Mouse (Mus musculus): ENCODE results near the gene Elk3.

Elk3 gene

DNA sequence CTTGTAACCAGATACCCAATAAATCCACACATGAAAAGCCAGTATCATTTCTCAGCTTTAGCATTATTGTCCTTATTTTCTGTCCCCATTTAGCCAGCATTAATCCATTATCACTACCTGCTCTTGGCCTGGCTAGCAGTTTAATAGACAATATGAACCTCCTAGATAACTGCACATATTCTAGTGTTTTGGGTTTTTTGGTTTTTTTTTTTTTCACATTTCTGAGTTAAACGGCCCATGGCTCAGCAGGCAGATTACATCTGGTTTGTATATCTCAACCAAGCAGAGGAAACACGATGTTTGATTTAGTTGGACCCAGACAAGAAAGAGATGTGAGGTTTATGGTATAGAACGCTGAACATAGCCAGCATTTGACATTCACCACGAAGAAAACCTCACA, 41.2 kb downstream of the Elk3 start:
- DNase-seq (ENCODE audit: low spot score in 2 of 2) = no peak

DNA sequence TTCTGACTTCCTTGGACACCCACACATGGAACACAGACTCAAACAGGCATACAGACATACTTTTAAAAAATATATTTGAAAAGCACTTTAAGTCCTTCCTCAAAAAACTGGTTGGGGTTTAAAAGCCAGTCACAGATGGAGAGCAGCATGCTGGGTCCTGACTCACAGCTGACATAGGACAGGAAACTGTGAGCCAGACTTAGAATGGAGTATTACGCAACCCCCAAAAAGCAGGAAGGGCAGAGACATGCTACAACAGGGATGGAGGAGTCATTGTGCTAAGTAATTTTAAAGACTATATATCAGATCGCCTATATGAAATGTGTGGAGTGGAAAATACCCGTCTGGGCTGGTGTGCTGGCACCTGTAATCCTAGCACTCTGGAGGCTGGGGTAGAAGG, 42.6 kb downstream of the Elk3 start:
- DNase-seq (ENCODE audit: low spot score in 2 of 2) = no peak

DNA sequence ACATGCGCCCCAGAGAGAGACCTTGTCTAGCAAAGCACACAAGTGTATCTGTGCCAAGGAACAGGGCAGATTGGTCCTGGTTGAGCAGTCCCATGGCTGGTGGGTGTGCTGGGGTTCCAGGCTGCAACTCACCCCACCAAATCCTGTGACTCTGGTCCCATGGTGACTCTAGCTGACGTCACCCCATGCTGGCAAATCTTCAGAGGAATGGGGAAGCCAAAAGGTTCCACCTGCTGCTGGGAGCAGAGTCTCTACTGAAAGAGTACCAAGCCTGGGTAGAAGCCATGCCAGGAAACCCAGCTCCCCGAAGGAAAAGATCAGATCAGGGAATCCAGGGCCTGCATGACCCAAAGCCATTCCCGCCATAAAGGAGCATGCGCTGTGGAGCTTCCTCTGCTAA, 43.4 kb downstream of the Elk3 start:
- no peak for DNase-seq (ENCODE audit: low spot score in 2 of 2)

DNA sequence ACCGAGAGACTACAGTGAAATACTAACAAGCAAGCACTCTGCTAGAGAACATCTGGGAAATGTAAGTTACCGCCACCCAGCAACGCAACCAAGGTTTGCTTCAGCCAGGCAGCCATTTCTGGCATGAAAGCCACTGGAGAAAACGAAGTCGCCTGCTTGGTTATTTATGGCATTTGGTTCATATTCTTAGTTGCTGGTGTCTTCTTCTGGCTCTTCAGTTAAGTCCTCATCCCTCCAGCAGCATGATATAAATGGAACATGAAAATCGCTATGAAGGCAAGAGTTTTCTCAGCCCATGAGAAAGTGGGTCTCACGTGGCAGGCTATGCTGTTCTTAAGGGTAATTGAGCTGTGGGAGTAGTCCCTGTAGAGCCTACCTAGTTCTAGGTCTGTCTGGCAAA, 44.4 kb downstream of the Elk3 start:
- no peak for DNase-seq (ENCODE audit: low spot score in 2 of 2)

DNA sequence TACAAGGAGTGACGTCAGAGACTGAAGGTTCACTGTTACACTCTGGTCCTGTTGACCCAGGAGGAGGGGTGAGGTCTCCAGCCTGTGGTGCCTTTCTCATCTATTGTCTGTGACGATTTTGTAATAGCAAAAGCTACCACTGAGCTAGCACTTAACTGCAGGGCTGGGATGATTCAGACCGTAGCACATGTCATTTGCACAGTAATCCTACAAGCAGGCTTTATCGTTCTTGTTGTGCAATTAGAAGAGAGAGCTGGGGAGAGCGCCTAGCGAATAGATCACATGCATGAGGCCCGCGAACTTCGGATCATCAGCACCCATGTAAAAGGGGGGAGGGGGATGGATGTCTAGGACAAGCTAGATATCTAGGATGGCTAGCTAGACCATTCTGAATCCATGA, 45.1 kb downstream of the Elk3 start:
- DNase-seq (ENCODE audit: low spot score in 2 of 2) = no peak

DNA sequence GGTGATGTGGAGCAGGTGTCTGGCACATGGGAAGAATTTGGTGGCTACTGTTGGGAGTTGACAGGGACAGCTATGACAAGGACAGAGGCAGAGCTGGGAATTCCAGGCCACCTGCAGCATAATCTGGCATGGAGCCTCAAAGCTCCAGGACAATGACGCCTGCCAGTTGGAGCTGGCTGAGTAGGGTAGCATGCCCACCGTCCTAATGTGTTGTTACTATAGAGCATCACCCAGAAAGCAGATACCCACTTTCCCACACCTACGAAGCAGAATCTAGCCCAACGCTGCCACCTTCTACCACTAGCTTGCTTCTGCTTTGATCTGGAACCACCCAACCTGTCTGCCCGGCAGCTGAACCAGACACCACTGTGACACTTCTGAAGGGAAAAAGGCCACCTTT, 46.9 kb downstream of the Elk3 start:
- DNase-seq (ENCODE audit: low spot score in 2 of 2) = no peak

DNA sequence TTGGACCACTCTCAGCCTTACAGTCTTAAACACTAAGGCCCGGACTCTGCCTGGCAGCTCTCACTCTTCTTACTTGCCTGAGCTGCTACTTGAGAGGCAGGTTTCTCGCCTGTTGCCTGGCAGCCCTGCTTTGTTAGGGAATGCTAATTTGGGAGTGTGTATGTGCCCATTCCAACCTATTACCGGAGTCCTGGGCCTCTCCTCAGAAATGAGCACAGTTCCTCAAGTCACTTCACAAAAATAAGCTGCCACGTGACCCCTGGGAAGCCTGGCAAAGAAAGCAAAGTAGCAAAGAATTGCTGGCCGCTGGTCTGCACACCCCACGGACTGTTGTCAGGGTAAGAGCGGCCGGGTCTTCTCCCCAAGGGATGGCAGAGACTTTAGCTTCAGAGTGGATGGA, 47.5 kb downstream of the Elk3 start:
- DNase-seq (ENCODE audit: low spot score in 2 of 2) = no peak

DNA sequence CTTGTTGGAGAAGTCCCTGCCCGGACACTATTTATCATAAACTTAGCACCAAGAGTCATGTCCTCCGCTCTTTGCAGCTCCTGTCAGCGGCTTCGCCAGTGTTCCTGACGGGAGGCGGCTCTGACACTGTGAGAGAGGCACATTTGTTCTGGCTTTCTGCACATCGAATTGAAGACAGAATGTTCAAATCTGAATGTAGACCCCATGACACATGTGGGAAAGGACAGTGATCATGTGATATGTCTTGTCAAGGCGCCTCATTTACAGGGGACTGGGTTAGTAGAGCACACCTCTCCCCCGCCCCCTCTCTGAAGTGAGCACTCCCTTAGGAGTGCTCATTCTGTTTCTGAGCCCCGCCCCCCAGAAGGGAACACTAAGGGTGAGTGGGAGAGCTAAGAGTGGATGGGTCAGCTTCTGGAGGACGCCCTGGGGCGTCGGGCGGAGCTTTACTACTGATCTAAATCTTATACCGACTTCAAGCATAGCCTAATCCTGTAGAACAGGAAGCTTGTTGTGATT, 48.9 kb downstream of the Elk3 start:
- no peak for DNase-seq (ENCODE audit: low spot score in 2 of 2)

DNA sequence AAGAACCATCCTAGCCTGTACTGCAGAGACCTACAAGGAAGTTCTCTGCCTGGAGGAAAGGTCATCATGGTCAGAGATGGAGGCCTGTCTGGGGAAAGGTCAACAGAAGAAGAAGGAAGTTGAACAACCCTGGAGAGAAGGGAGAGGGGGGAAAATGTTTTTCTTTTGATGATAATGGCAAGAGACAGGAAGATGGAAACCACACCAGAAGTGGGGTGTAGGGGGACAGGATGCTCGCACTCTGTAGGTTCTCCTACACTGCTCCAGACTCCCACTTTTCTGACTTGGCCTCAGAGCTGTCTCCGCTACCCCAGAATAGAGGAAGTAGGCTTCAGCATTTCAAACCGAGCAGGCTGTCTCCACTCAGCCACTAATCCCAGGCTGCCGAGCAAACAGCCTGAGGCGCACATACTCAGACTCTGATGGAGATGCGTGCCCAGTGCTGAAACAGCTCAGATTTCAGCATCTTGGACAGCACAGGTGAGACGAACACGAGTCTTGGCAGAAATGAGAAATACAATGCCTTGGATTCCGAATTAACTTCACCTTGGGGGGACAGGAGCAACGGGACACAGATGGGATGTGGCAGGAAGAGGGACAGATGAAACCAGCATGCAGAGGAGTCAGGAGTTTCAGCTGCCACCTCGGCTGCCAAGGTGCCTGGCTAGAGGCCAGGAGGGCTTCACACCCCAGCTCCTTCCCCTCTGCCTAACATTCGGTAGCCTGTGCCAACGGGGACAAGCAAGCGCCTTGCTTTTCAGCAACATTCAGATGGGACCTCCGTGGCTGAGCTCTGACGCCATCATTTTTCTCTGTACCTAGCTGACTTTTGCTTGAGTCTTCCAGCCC, 49.6 kb downstream of the Elk3 start:
- DNase-seq (ENCODE audit: low spot score in 2 of 2) = peak in 1 of 2 experiments; percentile 5

DNA sequence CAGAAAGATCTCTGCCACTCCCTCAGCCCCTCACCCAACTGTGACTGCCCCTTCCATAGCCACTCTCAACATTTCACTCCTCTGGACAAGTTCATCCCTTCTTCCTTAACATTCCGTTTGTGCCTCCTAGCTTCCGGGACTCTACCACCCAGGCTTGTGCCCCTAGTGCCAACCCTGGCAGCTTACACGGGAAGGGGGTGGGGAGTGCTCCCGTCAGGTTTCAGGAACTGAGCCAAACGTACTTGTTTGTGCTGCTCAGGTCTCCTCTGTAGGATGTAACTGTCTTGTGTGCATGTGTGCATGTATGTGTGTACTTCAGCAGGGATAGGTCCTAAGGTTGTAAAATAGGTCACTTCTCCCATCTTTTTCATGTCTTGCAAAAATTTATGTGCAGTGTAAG, 51.1 kb downstream of the Elk3 start:
- DNase-seq (ENCODE audit: low spot score in 2 of 2) = no peak

DNA sequence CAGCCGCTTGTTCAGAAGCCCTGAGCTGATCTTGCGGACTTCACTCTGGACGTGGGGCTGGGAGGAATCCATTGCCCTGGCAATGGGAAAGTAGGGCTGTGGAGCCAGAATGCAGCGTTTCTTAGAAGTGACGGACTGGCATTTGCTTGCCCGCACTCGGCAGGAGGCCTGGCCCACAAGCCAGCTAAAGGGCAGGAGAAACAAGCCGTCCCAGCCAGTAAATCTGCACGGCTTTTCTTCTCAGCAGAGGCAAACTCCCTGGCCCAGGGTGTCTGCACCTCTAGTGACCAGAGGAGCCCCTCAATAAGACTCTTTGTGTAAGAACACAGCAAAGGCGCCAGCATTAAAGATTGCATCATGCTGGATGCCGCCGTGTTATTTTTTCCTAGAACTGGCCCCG, 55.6 kb downstream of the Elk3 start:
- DNase-seq (ENCODE audit: low spot score in 2 of 2) = no peak

DNA sequence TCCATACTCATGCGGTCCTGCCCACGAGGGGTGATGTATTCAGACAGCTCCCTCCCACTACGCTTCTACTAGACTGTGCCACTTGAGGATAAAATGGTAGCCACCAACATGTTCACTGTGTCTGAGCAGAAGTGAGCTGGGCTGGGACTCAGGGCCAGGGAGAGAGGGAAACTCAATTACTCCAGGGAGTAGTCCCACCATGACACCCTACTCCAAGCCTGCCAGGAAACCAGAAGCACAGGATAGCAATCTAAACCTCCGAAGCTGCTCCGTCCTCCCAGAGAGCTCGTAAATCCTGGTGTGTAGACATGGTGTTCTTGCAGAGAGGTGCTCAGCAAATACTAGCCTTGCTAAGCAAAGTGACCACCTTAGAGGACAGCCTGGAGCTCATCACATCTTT, 57.8 kb downstream of the Elk3 start:
- DNase-seq (ENCODE audit: low spot score in 2 of 2) = no peak

DNA sequence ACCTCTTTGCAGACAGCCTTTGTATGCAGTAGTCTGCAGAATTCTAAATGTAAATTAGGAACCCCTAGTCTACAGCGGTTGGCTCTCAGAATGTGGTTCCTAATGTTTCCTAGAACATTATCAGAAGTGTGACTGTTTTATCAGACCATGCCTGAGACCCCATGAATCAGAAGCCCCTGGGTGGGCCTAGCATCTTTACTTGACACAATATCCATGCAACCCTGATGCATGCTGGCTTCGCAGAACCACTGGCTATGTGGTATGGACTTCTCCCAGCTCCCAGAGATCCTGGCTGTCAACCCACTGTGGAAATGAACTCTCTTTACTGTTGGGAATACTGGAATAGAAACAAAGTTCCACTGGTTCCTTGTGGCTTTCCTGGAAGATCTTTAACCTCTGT, 58.3 kb downstream of the Elk3 start:
- no peak for DNase-seq (ENCODE audit: low spot score in 2 of 2)

DNA sequence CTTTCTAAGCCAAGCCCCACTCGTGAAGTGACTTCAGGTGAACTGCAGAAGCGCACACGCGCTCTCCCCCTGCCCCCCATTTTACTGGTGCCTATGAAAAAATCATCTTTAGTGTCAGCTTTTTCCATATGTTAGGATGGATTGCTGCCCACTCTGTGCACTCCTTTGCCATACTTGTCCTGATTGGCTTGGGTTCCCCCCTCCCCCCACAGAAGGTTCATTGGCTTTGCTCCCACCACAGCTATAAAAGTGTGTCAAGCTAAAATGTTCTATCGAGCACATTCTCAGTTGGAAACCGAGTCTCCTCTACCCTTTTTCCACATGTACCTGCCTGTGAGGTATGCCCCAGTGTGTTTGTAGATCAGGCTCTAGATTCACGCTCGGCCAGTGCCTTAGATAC, 59.5 kb downstream of the Elk3 start:
- DNase-seq (ENCODE audit: low spot score in 2 of 2) = no peak

DNA sequence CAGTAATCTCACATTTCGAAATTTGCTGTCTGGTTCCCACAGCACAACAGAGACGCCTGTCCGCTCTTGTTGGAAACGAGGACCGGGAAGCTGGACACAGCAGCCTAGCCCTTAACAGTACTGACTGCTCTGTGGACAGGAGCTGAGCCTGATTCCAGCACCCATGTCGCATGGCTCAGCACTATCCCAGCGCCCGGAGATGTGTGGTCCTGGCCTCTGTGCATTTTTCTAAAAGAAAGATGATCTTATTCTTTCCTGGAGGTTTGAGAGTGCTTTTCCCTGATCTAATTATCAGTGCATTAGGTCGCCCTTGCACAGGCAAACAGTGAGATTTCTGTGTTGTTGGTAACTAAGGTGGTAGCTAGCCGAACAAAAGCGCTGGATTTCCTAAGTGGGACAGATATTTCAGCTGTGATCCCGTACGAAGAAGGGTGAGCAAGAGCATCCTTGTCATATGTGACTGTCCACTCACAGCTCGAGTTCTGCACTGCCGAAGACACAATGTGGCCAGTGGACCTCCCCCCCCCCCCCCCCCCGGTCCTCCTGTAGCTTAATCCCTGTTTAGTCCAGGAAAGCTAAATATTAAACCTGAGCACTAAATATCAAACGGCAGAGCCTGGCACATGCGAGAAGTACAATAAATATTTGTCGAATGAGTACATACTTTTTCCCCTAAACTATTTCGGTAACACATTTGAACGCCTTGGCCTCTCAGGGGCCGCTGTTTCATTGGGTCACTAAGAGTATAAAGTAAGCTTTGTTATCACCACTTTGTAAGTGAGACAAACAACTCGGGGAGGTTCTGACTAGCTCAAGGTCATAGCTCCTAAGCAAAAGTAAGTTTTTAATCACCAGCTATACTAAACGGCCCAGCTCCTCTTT, 60.3 kb downstream of the Elk3 start:
- DNase-seq (ENCODE audit: low spot score in 2 of 2) = no peak

DNA sequence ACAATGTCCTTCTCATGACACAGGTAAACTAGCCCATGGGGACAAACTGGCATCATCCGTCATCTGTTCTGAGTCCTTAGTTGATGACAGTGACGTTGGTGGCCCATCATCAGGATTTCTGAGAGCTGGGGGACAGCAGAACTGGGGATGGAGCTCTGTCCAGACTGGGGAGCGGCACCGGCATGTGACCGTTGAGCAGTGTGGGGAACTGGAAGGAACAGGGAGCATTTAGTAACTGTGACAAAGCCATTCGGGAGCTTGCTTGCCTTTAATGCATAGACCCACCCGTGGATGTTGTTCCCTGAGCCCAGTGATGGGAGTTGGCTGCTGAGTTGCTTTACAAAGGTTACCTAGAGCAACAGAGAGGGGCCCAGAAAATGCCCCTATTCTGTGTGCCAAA, 61.0 kb downstream of the Elk3 start:
- DNase-seq (ENCODE audit: low spot score in 2 of 2) = no peak

DNA sequence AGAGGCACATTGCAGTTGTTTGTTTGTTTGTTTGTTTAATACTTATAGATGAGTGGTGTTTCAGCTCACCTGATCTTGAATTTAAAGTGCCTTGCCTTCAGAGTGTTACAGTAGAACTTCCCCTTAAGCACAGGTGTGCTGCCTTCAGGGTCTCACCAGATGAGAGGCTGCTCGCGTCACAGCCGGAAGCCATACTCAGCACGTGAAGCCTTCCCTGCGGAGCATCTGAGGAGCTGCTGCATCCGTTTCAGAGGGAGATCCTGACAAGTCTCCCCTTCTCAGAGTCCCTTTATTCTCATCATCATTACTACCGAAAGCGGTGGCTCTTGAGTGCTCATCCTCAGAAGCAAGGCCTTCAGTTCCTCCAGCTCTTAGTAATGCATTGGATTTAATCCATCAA, 62.5 kb downstream of the Elk3 start:
- no peak for DNase-seq (ENCODE audit: low spot score in 2 of 2)

DNA sequence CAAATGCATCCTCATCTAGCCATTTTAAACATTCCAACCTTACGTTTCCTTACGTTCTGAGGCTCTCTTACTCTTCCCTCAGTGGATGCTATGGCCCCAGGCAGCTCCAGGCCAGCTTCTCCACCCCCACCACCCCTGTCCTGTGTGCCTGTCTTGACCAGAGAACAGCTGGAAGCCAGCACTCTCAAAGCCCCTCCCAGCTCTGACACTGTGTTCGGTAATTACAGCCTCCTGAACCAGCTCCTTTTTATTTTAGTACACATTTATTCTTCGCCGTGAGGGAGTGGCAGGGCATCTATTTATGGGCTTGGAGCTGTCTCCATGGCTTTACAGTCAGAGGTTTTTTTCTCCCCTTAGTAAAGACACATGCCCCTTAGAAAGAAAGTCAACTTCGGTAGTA, 63.0 kb downstream of the Elk3 start:
- no peak for DNase-seq (ENCODE audit: low spot score in 2 of 2)

DNA sequence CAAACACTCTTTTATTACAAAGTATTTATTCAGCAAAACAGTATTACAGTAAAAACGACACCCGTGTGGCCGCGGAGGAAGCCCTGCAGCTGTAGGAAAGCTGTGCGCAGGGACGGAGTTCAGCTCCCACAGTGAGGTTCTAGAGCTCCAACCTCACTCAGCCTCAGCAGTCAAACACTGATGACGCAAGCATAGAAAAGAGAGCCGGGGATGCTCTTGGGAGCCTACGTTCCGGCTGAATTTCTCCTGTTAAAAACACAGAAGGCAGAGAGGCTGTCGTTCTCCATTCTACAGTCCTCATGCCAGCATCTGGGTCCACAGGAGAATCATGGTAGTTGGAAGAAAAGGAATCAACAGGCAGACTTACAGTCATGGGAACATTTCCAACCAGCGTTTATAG, 63.5 kb downstream of the Elk3 start:
- DNase-seq (ENCODE audit: low spot score in 2 of 2) = no peak

DNA sequence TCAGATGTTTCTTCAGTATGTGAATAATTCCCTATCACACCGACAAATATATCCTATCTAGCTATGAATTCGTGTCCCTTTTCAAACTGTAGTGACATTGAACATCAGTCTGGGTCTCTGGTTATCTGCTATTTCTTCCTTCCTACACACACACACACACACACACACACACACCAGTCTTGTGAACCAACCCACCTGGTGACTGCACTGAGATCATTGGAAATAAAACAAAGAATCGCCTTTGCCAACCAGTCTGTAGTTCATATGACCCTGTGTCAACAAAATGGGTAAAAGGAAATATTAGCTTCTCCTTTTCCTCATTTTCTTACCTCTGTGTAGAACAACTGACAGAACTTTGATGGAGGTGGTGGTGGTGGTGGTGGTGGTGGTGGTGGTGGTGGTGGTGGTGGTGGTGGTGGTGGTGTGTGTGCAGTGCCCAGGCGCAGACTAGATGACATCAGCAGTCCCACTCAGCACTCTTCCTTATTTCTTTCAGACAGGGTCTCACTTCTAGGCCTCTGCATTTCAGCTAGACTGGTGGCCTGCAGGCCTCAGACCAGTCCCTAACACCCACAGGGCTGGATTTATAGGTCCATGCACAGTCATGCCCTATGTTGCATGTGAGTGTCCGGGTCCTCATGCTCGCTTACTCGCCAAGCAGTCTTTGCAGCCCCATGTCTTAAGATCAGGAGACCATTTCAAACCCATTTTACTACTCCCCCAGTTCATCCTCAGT, 64.6 kb downstream of the Elk3 start:
- no peak for DNase-seq (ENCODE audit: low spot score in 2 of 2)

DNA sequence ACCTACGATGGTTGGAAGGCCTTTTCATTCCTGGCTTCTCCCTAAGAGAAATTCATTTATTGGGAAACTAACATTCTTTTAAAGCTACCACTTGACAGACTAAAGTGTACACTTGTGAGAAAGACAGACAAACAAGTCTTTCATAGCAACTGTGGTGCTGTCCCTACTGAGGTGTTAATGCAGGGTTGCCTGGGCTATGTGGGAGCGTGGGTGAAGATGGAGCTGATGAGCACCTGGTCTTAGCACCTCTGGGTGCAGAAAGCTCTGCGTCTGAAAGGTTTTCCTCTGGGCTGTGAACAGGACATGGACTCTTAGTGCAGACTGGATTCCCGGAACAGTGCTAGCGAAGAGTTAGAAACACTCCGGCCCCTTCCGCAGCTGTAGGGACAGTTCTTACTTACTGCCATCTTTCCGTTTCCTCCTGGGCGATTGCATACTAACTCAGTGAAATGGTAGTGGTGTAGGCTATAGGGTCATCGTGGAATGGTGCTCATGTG, 66.7 kb downstream of the Elk3 start:
- no peak for DNase-seq (ENCODE audit: low spot score in 2 of 2)

DNA sequence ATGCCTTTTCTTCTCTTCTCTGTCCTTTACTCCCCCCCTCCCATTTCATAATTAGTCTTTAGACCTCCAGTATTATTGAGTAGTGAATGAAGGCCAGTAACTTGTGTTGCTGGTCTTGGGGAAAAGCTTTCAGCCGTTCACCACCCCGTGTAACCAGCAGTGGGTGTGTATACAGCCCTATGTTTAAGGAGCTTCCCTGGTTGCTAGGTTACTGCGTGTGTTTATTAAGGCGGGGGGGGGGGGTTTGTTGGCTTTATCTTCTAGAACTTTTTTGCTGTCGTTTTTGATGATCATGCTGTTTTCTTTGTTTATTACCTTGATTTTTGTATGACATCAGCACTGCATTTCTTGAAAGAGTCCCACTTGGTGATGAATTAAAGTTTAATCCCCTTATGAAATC, 68.1 kb downstream of the Elk3 start:
- no peak for DNase-seq (ENCODE audit: low spot score in 2 of 2)

Data from natural killer cell, adult 2 months (primary cell).